Mouse (Mus musculus): ENCODE measurements at regions not wholly inside any gene's neighbourhood (a gene's known extent, or its start where the extent isn't known, plus 50 kb on each side); places are given as distances from the start of the nearest gene placed in this dataset.

DNA sequence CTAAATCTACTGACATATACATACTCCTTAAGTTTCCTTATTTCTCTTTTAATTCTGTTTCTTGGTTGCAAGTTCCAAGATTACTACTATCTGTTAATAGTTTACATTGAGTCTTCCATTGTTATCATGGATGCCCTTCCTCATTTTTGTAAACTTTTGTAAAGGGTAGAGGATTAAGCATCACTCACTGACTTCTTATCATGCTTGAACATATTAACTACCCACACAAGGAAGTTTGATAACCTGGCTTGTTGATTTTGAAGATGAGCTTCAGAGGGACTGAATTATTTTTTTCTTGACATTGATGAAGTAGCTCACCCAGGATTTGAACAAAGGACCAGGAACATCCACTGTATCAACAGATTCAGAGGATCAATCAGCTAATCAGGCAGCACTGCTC, 162.8 kb upstream of the Fam98a start:
- H3K27ac ChIP-seq (ENCODE audit: low read length), result no peak overlapping the region
- H3K27me3 ChIP-seq (ENCODE audit: control insufficient read depth, insufficient read depth, low read depth, low read length), result no peaks in the 10 kb centered on the region
- no peak overlapping the region for H3K4me2 ChIP-seq (ENCODE audit: low read depth, low read length)
- no peaks in the 10 kb centered on the region for H3K9me3 ChIP-seq (replicated peaks; ENCODE audit: control insufficient read depth, low read length)
- ATAC-seq (ENCODE audit: low read depth), result no peak
- no peaks in the 10 kb centered on the region for H3K4me1 ChIP-seq (ENCODE audit: control insufficient read depth, low read depth, low read length)
- H3K36me3 ChIP-seq (ENCODE audit: control insufficient read depth, insufficient read depth), result no peaks in the 10 kb centered on the region
- no peak overlapping the region for H3K9ac ChIP-seq (ENCODE audit: low read depth, low read length)
- H3K4me3 ChIP-seq (ENCODE audit: low read depth, low read length), result no peak overlapping the region

DNA sequence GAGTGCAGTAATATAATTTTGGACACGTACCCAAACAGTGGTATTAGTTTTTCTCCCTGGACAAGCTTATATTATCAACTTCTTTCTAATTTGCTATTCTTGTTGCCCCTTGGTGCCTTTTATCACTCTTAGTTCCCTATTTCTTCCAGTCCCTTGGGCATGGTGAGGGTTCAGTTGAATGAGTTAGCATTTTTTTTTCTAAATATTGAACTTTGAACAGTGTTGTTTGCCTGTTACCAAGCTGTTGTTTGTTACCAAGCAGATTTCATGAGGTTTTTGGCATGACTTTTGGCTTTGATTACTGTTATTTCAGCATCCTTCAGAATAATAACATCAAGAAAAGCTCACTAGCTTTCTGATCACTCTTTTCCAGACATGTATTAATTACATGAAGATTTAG, 162.3 kb upstream of the Fam98a start:
- no peaks in the 10 kb centered on the region for H3K27me3 ChIP-seq (ENCODE audit: control insufficient read depth, insufficient read depth, low read depth, low read length)
- no peak overlapping the region for H3K4me2 ChIP-seq (ENCODE audit: low read depth, low read length)
- 61% methylated on average over 1 of the region's 1 CpGs for WGBS (ENCODE audit: insufficient replicate concordance)
- ATAC-seq (ENCODE audit: low read depth), result no peak
- H3K9me3 ChIP-seq (replicated peaks; ENCODE audit: control insufficient read depth, low read length), result no peaks in the 10 kb centered on the region
- H3K4me3 ChIP-seq (ENCODE audit: low read depth, low read length), result no peak overlapping the region
- H3K4me1 ChIP-seq (ENCODE audit: control insufficient read depth, low read depth, low read length), result no peaks in the 10 kb centered on the region
- H3K27ac ChIP-seq (ENCODE audit: low read length), result no peak overlapping the region
- no peaks in the 10 kb centered on the region for H3K36me3 ChIP-seq (ENCODE audit: control insufficient read depth, insufficient read depth)
- H3K9ac ChIP-seq (ENCODE audit: low read depth, low read length), result no peak overlapping the region

DNA sequence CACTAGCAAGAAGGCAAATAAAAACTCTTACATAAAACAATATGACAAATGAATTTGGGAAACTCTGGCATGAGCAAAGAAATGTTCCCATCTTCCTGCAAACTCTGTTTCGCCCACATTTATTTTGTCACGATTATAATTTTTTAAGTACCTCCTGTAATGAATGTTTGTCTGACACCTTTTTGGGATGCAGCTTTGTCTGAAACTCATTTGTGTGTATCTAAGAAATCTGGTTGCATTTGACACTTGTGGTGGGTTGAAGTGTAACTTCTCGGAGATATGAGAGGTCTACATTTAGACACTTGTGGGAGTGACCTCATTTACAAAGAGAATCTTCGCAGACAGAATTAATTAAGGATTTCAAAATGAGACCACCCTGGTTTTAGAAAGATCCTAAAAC, 155.9 kb upstream of the Fam98a start:
- Histone ChIP-seq H3K27ac (ENCODE audit: low read length) (no peak overlapping the region), H3K27me3 (ENCODE audit: control insufficient read depth, insufficient read depth, low read depth, low read length) (no peaks in the 10 kb centered on the region), H3K9me3 (replicated peaks; ENCODE audit: control insufficient read depth, low read length) (no peaks in the 10 kb centered on the region), H3K4me3 (ENCODE audit: low read depth, low read length) (no peak overlapping the region), H3K4me1 (ENCODE audit: control insufficient read depth, low read depth, low read length) (no peaks in the 10 kb centered on the region), H3K9ac (ENCODE audit: low read depth, low read length) (no peak overlapping the region), H3K36me3 (ENCODE audit: control insufficient read depth, insufficient read depth) (no peaks in the 10 kb centered on the region), H3K4me2 (ENCODE audit: low read depth, low read length) (no peak overlapping the region)
- ATAC-seq (ENCODE audit: low read depth), result no peak
- 64% methylated on average over 4 of the region's 4 CpGs for WGBS (ENCODE audit: insufficient replicate concordance)

DNA sequence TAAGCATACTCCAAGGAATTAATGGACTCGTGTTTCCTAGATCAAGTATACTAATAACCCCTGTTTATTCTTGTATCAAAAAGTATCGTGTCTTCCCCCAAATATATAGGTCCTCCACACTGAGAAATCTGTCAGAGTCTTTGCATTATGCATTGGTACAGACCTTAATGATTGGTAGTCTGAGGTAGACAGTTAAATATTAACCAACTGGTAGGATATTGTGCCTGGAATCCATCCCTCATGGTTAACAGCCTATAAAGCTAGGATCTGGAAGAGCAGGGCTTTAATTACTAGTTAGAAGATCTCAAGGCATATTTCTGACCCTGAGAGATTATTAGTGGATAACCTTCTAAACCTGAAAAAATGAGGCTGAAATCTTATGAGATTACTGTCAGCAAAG, 153.6 kb upstream of the Fam98a start:
- 45% methylated on average over 2 of the region's 2 CpGs for WGBS (ENCODE audit: insufficient replicate concordance)
- no peak overlapping the region for H3K27ac ChIP-seq (ENCODE audit: low read length)
- H3K36me3 ChIP-seq (ENCODE audit: control insufficient read depth, insufficient read depth), result no peaks in the 10 kb centered on the region
- no peak for ATAC-seq (ENCODE audit: low read depth)
- H3K4me2 ChIP-seq (ENCODE audit: low read depth, low read length), result no peak overlapping the region
- H3K9ac ChIP-seq (ENCODE audit: low read depth, low read length), result no peak overlapping the region
- no peaks in the 10 kb centered on the region for H3K4me1 ChIP-seq (ENCODE audit: control insufficient read depth, low read depth, low read length)
- H3K9me3 ChIP-seq (replicated peaks; ENCODE audit: control insufficient read depth, low read length), result no peaks in the 10 kb centered on the region
- H3K4me3 ChIP-seq (ENCODE audit: low read depth, low read length), result no peak overlapping the region
- no peaks in the 10 kb centered on the region for H3K27me3 ChIP-seq (ENCODE audit: control insufficient read depth, insufficient read depth, low read depth, low read length)

DNA sequence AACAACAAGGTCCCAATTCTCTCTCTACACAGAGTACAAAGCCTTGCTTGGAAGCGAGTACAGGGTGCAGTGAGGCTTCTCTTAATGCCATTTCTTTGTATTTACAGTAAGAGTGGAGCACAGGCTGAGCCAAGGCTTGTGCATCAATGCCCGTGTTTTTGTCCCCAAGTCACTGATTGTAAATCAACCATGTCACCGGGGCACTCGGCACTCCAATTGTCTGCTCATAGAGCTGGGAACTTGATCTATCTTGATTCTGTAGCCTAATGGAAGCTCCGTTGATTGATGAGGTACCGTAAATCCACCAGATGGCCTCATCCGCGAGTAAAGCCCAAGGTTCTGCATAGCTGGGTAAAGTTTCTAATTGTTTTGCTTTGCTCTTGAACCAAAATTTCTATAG, 152.1 kb upstream of the Fam98a start:
- Histone ChIP-seq H3K9me3 (replicated peaks; ENCODE audit: control insufficient read depth, low read length) (no peaks in the 10 kb centered on the region), H3K4me3 (ENCODE audit: low read depth, low read length) (no peak overlapping the region), H3K36me3 (ENCODE audit: control insufficient read depth, insufficient read depth) (no peaks in the 10 kb centered on the region), H3K4me2 (ENCODE audit: low read depth, low read length) (no peak overlapping the region), H3K9ac (ENCODE audit: low read depth, low read length) (no peak overlapping the region), H3K27me3 (ENCODE audit: control insufficient read depth, insufficient read depth, low read depth, low read length) (no peaks in the 10 kb centered on the region), H3K4me1 (ENCODE audit: control insufficient read depth, low read depth, low read length) (no peaks in the 10 kb centered on the region), H3K27ac (ENCODE audit: low read length) (no peak overlapping the region)
- WGBS (ENCODE audit: insufficient replicate concordance), result 45% methylated on average over 8 of the region's 8 CpGs
- no peak for ATAC-seq (ENCODE audit: low read depth)

DNA sequence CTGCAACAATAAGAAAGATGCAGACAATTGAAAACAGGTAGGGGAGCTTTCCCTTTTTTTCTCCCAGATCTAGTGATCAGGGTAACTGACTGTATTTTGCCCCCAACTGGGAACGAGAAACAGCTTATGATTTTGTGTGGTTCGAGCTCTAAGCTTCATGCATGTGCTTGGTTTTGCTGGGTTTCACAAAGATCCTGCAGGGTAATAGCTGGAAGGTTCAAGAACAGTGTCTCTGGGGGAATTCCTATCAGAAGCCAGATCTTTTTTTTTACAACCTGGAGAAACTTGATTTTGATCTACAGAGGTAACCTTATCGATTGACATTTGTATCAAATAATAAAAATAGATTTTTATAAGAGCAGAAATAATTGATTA, 145.0 kb upstream of the Fam98a start:
- Histone ChIP-seq H3K9me3 (replicated peaks; ENCODE audit: control insufficient read depth, low read length) (no peaks in the 10 kb centered on the region), H3K4me2 (ENCODE audit: low read depth, low read length) (no peak overlapping the region), H3K4me1 (ENCODE audit: control insufficient read depth, low read depth, low read length) (no peaks in the 10 kb centered on the region), H3K4me3 (ENCODE audit: low read depth, low read length) (no peak overlapping the region), H3K9ac (ENCODE audit: low read depth, low read length) (no peak overlapping the region), H3K36me3 (ENCODE audit: control insufficient read depth, insufficient read depth) (no peaks in the 10 kb centered on the region), H3K27me3 (ENCODE audit: control insufficient read depth, insufficient read depth, low read depth, low read length) (no peaks in the 10 kb centered on the region), H3K27ac (ENCODE audit: low read length) (no peak overlapping the region)
- ATAC-seq (ENCODE audit: low read depth), result no peak
- 55% methylated on average over 3 of the region's 3 CpGs for WGBS (ENCODE audit: insufficient replicate concordance)

DNA sequence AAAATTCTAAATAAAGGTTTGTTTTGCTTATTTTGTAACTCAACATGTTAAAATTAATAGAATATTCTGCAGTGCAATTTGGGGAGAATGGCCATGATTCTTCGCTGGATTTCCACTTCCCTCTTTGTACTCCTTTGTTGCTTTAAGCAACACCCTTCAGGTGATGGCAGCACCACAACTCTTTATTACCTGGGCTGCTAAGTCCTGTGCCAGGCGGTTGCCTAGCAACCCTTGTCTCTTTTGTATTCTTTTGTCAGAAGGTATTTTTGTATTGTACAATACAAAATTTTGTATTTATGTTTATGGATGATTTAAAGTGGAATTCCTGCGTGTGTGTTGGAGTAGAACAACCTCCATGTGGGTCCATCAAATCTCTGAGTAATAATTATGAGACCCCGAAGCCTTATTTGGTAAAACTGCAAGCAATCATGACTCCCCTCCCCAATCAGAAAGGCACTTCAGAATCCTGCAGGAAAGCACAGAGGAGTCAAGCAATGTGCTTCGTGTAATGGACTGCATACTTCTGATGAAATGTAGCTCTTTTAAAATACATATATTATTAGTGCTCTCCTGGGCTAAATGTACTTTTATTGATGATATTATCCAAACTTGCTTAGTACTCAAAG, 144.5 kb upstream of the Fam98a start:
- no peak for ATAC-seq (ENCODE audit: low read depth)
- Histone ChIP-seq H3K27me3 (ENCODE audit: control insufficient read depth, insufficient read depth, low read depth, low read length) (no peaks in the 10 kb centered on the region), H3K4me1 (ENCODE audit: control insufficient read depth, low read depth, low read length) (no peaks in the 10 kb centered on the region), H3K27ac (ENCODE audit: low read length) (no peak overlapping the region), H3K9ac (ENCODE audit: low read depth, low read length) (no peak overlapping the region), H3K4me2 (ENCODE audit: low read depth, low read length) (no peak overlapping the region), H3K4me3 (ENCODE audit: low read depth, low read length) (no peak overlapping the region), H3K9me3 (replicated peaks; ENCODE audit: control insufficient read depth, low read length) (no peaks in the 10 kb centered on the region), H3K36me3 (ENCODE audit: control insufficient read depth, insufficient read depth) (no peaks in the 10 kb centered on the region)
- WGBS (ENCODE audit: insufficient replicate concordance), result 49% methylated on average over 5 of the region's 5 CpGs

DNA sequence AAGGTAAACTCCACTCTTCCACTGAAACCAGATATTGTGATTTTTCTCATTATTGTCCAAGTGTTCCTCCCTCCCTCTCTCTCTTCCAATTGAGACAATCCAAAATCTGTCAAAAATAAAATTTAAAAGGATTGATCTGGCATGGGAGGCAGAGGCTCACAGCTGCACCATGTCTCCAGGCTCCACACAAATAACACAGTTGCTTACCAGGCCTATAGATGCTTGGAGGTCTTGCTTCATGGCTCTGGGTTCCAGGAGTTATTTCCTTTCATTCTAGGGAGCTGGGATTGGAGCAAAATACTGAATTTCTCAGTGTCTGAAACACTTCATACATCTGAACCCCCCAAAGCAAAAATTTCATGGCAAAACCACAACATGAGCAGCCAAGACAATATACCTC, 134.2 kb upstream of the Fam98a start:
- no peaks in the 10 kb centered on the region for H3K36me3 ChIP-seq (ENCODE audit: control insufficient read depth, insufficient read depth)
- ATAC-seq (ENCODE audit: low read depth), result no peak

DNA sequence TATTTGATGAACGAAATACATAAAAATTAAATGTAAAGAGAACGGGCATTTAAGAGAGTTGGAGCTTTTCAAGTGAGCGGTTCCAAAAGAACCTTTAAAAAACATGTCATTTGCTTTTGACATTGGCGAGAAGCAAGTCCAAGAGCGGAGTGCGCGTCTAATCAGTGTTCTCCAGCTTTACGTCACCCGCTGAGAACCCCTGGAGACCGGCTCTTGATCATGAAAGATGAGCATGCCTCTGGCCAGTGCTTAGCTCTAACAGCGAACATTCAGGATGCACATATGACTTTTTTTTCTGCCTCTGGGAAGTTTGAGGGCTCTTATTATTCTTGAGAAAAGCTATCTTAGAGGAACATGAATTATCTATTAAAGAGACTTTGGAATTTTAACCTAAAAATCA, 95.2 kb upstream of the Fam98a start:
- WGBS (ENCODE audit: insufficient replicate concordance), result 71% methylated on average over 11 of the region's 11 CpGs

More for the DNA sequence above, 134.2 kb upstream of the Fam98a start:
- no peak overlapping the region for H3K27ac ChIP-seq (ENCODE audit: low read length)
- H3K4me3 ChIP-seq (ENCODE audit: low read depth, low read length), result no peak overlapping the region
- H3K9me3 ChIP-seq (replicated peaks; ENCODE audit: control insufficient read depth, low read length), result no peaks in the 10 kb centered on the region
- H3K27me3 ChIP-seq (ENCODE audit: control insufficient read depth, insufficient read depth, low read depth, low read length), result no peaks in the 10 kb centered on the region
- no peaks in the 10 kb centered on the region for H3K4me1 ChIP-seq (ENCODE audit: control insufficient read depth, low read depth, low read length)
- H3K9ac ChIP-seq (ENCODE audit: low read depth, low read length), result no peak overlapping the region
- H3K4me2 ChIP-seq (ENCODE audit: low read depth, low read length), result no peak overlapping the region

DNA sequence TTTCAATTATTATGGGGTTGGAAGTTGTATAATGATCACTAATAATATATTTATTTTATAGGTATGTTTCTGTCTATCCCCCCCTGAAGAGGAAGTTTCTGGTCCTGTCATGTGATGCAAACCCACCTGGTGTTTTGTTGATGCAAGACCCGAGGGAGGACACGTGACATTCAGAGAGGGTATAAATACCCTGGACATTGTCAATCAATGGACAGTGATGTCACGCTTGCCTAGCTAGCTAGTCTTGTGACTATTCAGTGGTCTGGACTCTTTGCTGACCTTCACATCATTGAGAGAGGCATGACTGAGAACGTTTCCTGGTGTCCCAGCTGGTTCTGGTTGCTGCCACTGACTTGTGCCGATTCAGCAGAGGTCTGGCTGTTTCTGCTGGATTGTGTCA, 93.0 kb upstream of the Fam98a start:
- ATAC-seq (ENCODE audit: low read depth), result no peak
- no peak overlapping the region for H3K4me2 ChIP-seq (ENCODE audit: low read depth, low read length)
- no peaks in the 10 kb centered on the region for H3K4me1 ChIP-seq (ENCODE audit: control insufficient read depth, low read depth, low read length)
- H3K36me3 ChIP-seq (ENCODE audit: control insufficient read depth, insufficient read depth), result no peaks in the 10 kb centered on the region
- H3K9ac ChIP-seq (ENCODE audit: low read depth, low read length), result no peak overlapping the region
- H3K27me3 ChIP-seq (ENCODE audit: control insufficient read depth, insufficient read depth, low read depth, low read length), result no peaks in the 10 kb centered on the region
- no peak overlapping the region for H3K4me3 ChIP-seq (ENCODE audit: low read depth, low read length)
- H3K9me3 ChIP-seq (replicated peaks; ENCODE audit: control insufficient read depth, low read length), result no peaks in the 10 kb centered on the region
- no peak overlapping the region for H3K27ac ChIP-seq (ENCODE audit: low read length)
- WGBS (ENCODE audit: insufficient replicate concordance), result 63% methylated on average over 5 of the region's 5 CpGs

More for the DNA sequence above, 95.2 kb upstream of the Fam98a start:
- Histone ChIP-seq H3K36me3 (ENCODE audit: control insufficient read depth, insufficient read depth) (no peaks in the 10 kb centered on the region), H3K4me3 (ENCODE audit: low read depth, low read length) (no peak overlapping the region), H3K4me2 (ENCODE audit: low read depth, low read length) (no peak overlapping the region), H3K27me3 (ENCODE audit: control insufficient read depth, insufficient read depth, low read depth, low read length) (no peaks in the 10 kb centered on the region), H3K9ac (ENCODE audit: low read depth, low read length) (no peak overlapping the region), H3K4me1 (ENCODE audit: control insufficient read depth, low read depth, low read length) (no peaks in the 10 kb centered on the region), H3K27ac (ENCODE audit: low read length) (no peak overlapping the region), H3K9me3 (replicated peaks; ENCODE audit: control insufficient read depth, low read length) (no peaks in the 10 kb centered on the region)
- ATAC-seq (ENCODE audit: low read depth), result no peak
